29 mouse cellular contexts compared by ENCODE assay signal in genomic region chr3:19067141-19067757, GRCm38 (mm10).
DNase-seq lines count a peak whose midpoint lies in the region; ATAC-seq lines count a peak whose summit lies in the region.
"Had no signal": no experiment of that assay in that cellular context is flagged by ENCODE, and none has a peak within 500 bp of the region (broad histone marks: within the 10 kb centered on the region; RNA-seq: fewer than 3 reads in every experiment).

No protein-coding gene starts in this region.

- no peaks in the 10 kb centered on the region for H3K36me3 ChIP-seq in kidney, embryonic 14.5 days (ENCODE audit: control insufficient read depth, insufficient read depth, low read length)
- H3K36me3 ChIP-seq in liver, embryonic 16.5 days (ENCODE audit: control insufficient read depth, insufficient read depth), result no peaks in the 10 kb centered on the region
- no peaks in the 10 kb centered on the region for H3K36me3 ChIP-seq in liver, embryonic 12.5 days
- H3K36me3 ChIP-seq: G1E; heart, embryonic 10.5 days; hindbrain, embryonic 13.5 days; limb, embryonic 10.5 days; limb, embryonic 15.5 days; neural tube, embryonic 15.5 days; stomach, embryonic 15.5 days had no signal

- no peak overlapping the region for H3K4me3 ChIP-seq in kidney, embryonic 14.5 days (ENCODE audit: low read length)
- no peak overlapping the region for H3K4me3 ChIP-seq in liver, embryonic 16.5 days (ENCODE audit: low read depth, low read length)
- H3K4me3 ChIP-seq in liver, embryonic 12.5 days, result no peak overlapping the region
- H3K4me3 ChIP-seq: heart, embryonic 10.5 days; hindbrain, embryonic 13.5 days; limb, embryonic 10.5 days; limb, embryonic 15.5 days; neural tube, embryonic 15.5 days; stomach, embryonic 15.5 days had no signal

- DNase-seq in kidney, adult 18-20 months, result peak; percentile 51
- DNase-seq in kidney, postnatal 36 days, result peak; percentile 49 to 67
- no peak for DNase-seq in frontal cortex, postnatal 10 days (ENCODE audit: low spot score in 2 of 2)
- no peak for DNase-seq in urinary bladder, postnatal 14 days (ENCODE audit: low spot score)
- DNase-seq: adrenal gland, postnatal 14 days; cerebellum, adult 11 months; cerebellum, adult 9-10 months; cerebellum, postnatal 36 days; gastrocnemius, postnatal 25 days; heart, adult 11 months; heart, postnatal 4 days; layer of hippocampus, adult 9-11 months; lung, embryonic 14.5 days; lung, postnatal 14 days; midbrain, embryonic 14.5 days; retina, postnatal 1 day; right cerebral cortex, postnatal 25 days had no signal

- H3K27me3 ChIP-seq in kidney, embryonic 14.5 days (ENCODE audit: control insufficient read depth, insufficient read depth, low read length), result no peaks in the 10 kb centered on the region
- H3K27me3 ChIP-seq in liver, embryonic 16.5 days (ENCODE audit: control insufficient read depth, insufficient read depth, low read depth, low read length), result no peaks in the 10 kb centered on the region
- H3K27me3 ChIP-seq in liver, embryonic 12.5 days (replicated peaks), result no peaks in the 10 kb centered on the region
- H3K27me3 ChIP-seq: limb, embryonic 15.5 days; neural tube, embryonic 15.5 days; stomach, embryonic 15.5 days had no signal

- H3K9ac ChIP-seq in kidney, embryonic 14.5 days (ENCODE audit: low read depth, low read length), result no peak overlapping the region
- H3K9ac ChIP-seq in liver, embryonic 16.5 days (ENCODE audit: low read depth, low read length), result no peak overlapping the region
- H3K9ac ChIP-seq in liver, embryonic 12.5 days, result no peak overlapping the region
- H3K9ac ChIP-seq: hindbrain, embryonic 13.5 days; limb, embryonic 15.5 days; lung, embryonic 14.5 days; neural tube, embryonic 15.5 days; stomach, embryonic 15.5 days had no signal

- no peak overlapping the region for H3K27ac ChIP-seq in kidney, embryonic 14.5 days (ENCODE audit: low read depth, low read length)
- 0 out of 2 replicates have a peak overlapping the region, but pooled peaks have one; percentile 20 for H3K27ac ChIP-seq in liver, embryonic 16.5 days (ENCODE audit: low read length)
- no peak overlapping the region for H3K27ac ChIP-seq in liver, embryonic 12.5 days
- H3K27ac ChIP-seq: heart, embryonic 10.5 days; hindbrain, embryonic 13.5 days; limb, embryonic 10.5 days; limb, embryonic 15.5 days; neural tube, embryonic 15.5 days; stomach, embryonic 15.5 days had no signal

- no peak for ATAC-seq in kidney, embryonic 14.5 days (ENCODE audit: low FRiP score, low TSS enrichment)
- ATAC-seq in liver, embryonic 16.5 days (ENCODE audit: low read depth), result peak; percentile 81
- ATAC-seq in liver, embryonic 12.5 days, result no peak
- ATAC-seq: forebrain, embryonic 14.5 days; Patski had no signal

- H3K9me3 ChIP-seq in kidney, embryonic 14.5 days (ENCODE audit: control insufficient read depth, low read length), result no peaks in the 10 kb centered on the region
- H3K9me3 ChIP-seq in liver, embryonic 16.5 days (replicated peaks; ENCODE audit: control insufficient read depth, low read length), result no peaks in the 10 kb centered on the region
- no peaks in the 10 kb centered on the region for H3K9me3 ChIP-seq in liver, embryonic 12.5 days (replicated peaks)
- H3K9me3 ChIP-seq: G1E; heart, embryonic 10.5 days; hindbrain, embryonic 13.5 days; limb, embryonic 10.5 days; limb, embryonic 15.5 days; neural tube, embryonic 15.5 days; stomach, embryonic 15.5 days had no signal

- H3K4me1 ChIP-seq in kidney, embryonic 14.5 days (ENCODE audit: control insufficient read depth, insufficient read depth, low read length), result no peaks in the 10 kb centered on the region
- H3K4me1 ChIP-seq in liver, embryonic 16.5 days (ENCODE audit: control insufficient read depth, low read depth, low read length), result no peaks in the 10 kb centered on the region
- no peaks in the 10 kb centered on the region for H3K4me1 ChIP-seq in liver, embryonic 12.5 days
- H3K4me1 ChIP-seq: heart, embryonic 10.5 days; hindbrain, embryonic 13.5 days; limb, embryonic 10.5 days; limb, embryonic 15.5 days; neural tube, embryonic 15.5 days; stomach, embryonic 15.5 days had no signal

- no peak overlapping the region for H3K4me2 ChIP-seq in kidney, embryonic 14.5 days (replicated peaks; ENCODE audit: low read depth, low read length)
- no peak overlapping the region for H3K4me2 ChIP-seq in liver, embryonic 16.5 days (ENCODE audit: low read depth, low read length)
- no peak overlapping the region for H3K4me2 ChIP-seq in liver, embryonic 12.5 days
- H3K4me2 ChIP-seq: hindbrain, embryonic 13.5 days; limb, embryonic 15.5 days; lung, embryonic 14.5 days; neural tube, embryonic 15.5 days; stomach, embryonic 15.5 days had no signal

- 72% methylated on average over 3 of the region's 3 CpGs for WGBS in kidney, embryonic 14.5 days
- 52% methylated on average over 3 of the region's 3 CpGs for WGBS in liver, embryonic 16.5 days (ENCODE audit: insufficient replicate concordance)
- 59% methylated on average over 3 of the region's 3 CpGs for WGBS in liver, embryonic 12.5 days (ENCODE audit: insufficient replicate concordance)

Comparison
In these comparisons a context has a peak if more than half of its experiments do, and no peak if none do; other contexts are left out.
1. DNase-seq: peak in kidney, adult 18-20 months (single experiment) and kidney, postnatal 36 days (2 of 2); none in frontal cortex, postnatal 10 days (0 of 2) and urinary bladder, postnatal 14 days (single experiment).